Mouse (Mus musculus): ENCODE data around the gene Tppp3. TPM values are rescaled to one million over a fixed set of nuclear protein-coding genes. Genes with fewer than 3 reads are reported as not detected.

The Tppp3 gene
- total RNA-seq, 2 experiments from 2014 or later = not detected

DNA sequence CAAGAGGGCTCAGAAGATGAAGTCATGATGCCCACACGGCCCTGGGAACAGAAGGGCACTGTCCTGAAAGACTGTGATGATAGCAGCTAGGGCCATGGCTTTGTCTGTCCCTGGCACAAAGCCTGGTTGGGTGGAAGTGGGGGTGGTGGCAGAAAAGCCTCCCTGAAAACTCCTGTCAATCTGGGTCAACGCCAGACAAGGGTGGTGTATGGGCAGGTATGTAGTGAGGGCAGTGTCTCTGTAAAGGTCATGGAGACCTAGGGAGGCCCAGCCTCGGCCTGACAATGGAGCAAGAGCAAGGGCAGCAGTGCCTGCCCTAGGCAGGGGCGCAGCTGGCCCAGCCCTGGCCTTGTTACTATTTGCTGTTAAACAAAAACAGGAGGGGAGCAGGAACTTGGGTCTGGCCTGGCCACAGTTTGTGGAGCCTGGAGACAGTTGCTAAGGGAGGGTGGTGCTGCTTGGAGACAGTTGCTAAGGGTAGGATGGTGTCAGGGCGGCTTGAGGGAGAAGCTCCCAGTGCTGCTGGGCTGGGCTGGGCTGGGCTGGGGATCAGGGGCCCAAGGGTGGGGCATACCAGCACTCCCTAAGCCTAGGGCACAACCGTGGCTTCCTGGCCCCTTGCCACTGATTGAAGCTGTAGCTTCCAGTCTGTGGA is 2.2 kb downstream of the Tppp3 start:
- ATAC-seq (replicated peaks; ENCODE audit: poor library complexity, severe bottlenecking) = no peak

GRCm38 (mm10) chr8:105468002-105468720 is 3.2 kb downstream of the Tppp3 start:
- no peak for ATAC-seq (replicated peaks; ENCODE audit: poor library complexity, severe bottlenecking)

DNA sequence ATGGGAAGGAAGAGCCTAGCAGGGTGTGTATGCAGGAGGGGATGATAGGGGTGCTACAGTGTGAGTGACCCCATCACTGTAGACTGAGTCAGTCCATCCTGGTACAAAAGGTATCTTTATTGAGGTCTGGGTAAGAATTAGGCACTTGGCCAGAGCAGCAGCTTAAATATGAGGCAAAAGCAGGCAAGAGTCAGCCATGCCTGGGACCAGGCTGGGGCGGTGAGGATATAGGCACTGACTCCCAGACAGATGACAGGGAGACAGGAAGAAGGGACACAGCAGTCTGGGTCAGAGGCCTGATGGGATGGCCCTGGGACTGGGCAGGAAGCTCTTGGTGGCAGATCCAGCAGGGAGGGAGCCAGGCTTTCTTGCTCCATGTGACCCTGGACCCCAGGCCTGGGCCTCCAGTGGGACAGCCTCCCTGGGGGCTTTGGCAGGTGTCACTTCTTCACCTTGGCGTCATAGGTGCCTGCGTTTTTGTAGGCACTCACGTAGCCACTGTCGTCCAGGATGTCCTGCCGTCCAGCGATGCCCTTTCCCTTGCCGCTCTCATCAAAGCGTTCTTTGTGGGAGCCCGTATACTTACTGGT is 3.8 kb downstream of the Tppp3 start:
- no peak for ATAC-seq (replicated peaks; ENCODE audit: poor library complexity, severe bottlenecking)

DNA sequence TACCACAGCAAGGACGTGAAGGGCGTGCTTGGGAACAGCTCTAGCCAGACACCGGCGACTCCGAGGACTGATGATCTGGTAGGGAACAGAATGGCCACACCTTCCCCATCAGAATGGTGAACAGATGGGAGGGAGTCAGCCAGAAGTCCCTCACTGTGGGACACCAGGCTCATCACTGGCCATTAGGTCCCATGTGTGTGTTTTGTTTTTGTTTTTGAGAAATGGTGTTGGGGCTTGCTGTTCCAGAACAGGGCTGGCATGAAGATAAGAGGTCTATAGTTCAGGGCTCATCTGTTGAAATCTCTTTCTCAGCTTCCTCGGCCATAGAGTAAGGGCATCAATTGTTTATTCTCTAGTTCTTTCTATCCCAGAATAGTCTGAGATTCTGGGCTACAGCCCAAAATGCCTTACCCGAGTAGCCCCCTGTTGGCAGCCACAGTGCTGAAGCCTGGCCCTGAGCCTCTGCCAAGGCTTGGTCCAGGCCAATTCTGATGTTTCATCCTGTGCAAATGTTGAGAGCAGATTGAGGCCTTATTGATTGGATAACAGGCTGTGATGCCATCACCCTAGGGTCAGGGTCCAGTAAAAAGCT is 4.5 kb downstream of the Tppp3 start:
- no peak for ATAC-seq (replicated peaks; ENCODE audit: poor library complexity, severe bottlenecking)

DNA sequence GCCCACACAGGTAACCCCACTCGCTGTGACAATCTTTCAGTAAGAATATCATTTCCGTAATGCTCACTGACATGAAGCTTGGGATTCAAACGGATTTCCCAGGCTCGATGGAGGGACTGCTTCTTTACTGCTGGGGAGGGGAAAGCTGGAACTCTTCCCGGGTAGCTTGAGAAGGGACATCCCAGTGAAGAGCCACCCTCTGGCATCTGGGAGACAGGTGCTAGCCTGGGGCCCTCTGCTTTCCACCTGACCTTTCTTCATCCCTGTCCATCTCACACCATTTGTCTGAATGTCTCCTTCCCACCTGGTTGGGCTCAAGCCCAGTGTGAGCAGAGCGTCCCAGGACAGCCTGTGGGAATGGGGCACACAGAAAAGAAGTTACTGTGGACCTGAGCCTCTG is 5.1 kb downstream of the Tppp3 start:
- no peak for ATAC-seq (replicated peaks; ENCODE audit: poor library complexity, severe bottlenecking)

- no peak for ATAC-seq (replicated peaks; ENCODE audit: poor library complexity, severe bottlenecking)
Observed at GRCm38 (mm10) chr8:105464595-105464994, 6.7 kb downstream of the Tppp3 start.

DNA sequence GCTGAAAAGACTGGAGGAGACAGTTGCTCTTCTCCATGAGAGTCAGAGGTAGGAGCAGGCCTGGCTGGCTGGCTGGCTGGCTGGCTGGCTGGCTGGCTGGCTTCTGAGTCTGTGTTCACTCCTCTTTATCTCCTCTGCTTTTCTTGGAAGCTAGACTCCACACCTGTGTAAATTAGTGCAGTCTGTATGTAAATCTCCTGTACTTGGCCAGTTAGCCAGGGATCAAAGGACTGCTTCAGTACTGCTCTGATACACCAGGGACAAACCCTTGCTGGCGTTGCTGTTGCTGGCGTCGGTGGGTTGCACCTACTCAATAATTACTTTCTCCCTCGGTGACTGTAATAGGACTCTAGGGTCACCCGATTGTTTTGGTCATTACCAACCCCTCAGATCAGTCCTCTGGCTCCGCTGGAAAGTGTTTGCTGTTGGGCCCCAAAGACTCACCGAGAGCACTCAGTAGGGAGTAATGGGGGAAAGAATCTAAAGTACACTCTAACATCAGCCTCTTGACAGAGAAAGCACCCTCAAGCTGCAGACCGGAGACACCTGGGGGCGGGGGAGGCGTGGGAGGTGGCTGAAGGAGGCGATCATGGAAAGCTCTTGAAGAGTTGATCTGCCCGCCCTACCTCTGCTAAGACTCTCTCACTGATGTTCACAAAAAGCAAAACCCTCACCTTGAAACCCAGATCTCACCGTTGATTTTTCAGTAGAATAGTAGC is 10.1 kb downstream of the Tppp3 start:
- ATAC-seq (replicated peaks; ENCODE audit: poor library complexity, severe bottlenecking) = no peak

DNA sequence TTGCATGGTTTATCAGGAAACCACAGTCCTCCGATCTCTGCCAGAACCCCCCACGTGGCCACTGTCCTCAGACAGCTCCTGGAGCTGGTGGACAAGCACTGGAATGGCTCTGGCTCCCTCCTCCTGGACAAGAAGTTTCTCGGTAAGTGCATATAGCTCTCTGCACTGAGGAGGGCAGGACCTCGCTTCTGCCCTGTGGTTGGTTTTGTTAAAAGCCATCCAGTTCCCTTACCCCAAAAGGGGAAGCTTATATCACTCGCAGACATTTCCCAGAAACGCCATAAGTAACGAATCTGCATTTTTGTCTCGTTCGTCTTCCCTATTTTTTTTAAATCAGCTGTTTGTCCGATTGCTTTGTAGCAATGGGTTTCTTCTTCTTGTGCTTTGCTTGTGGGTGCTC is 16.1 kb downstream of the Tppp3 start:
- peak; percentile 85 for ATAC-seq (replicated peaks; ENCODE audit: poor library complexity, severe bottlenecking)

DNA sequence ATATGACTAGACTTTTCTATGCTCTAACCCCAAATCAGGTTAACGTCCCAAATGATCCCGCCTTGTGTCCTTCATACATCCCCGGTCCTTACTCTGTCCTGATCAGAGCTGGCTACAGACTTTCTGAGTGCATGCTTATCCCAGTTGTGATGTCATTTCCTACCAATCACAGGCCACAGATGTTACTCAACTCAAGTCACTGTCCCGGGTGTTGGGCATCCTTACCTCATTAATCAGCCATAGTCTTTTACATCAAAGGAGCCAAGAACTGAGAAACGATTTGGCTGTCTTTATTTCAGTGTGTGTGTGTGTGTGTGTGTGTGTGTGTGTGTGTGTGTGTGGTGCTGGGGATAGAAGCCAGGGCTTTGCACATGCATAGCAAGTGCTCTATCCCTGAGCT is 17.2 kb downstream of the Tppp3 start:
- peak; percentile 72 for ATAC-seq (replicated peaks; ENCODE audit: poor library complexity, severe bottlenecking)

DNA sequence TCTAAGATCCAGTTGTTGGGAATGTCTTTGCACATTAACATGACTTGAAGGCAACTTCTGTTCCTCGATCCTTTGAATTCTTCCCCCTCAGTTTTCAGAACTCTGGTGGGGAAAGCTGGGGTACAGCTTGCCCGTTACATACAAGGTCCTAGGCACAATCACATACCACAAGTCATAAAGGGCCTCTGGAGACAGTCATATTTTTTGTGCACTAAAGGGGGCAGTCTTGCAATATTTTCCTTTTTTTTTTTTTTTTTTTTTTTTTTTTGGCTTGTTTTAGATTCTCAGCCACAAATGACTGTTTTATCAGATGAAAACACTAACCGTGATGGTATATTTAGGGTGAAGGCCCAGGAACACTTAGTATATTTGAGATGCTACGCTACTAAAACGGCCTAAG is 18.0 kb downstream of the Tppp3 start:
- ATAC-seq (replicated peaks; ENCODE audit: poor library complexity, severe bottlenecking) = peak; percentile 38; the same call in 1 of the 2 replicates

DNA sequence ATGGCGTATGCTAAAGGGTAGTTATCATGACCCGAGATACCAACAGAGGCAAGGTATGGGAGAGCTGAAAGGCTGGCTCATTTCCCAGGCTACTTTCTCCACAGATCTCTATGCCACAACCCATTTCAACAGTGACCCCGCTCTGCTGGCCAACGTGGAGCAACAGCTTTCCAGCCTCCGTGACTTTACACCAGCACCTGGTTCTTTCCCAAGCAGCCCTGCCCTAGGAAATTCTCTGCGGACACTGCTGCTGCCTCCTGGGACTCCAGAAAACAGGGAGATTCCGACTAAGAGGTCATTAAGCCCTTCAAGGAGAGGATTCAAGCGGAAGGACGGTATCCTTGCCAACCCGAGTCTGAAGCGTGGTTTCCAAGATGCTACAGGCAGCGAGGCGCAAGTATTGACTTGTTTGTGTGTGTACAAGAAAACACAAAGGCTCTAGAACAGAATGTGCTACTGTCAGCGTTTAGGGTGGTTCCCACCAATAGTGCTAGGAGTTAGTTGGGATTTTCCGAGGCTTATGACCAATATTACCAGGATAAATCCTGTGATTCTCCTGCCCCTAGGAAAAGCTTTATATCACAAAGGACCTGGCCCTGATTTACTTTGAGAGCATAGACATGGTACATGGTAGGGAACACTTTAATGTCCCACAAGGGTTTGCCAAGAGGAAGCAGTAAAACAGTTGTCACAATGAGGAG is 19.3 kb downstream of the Tppp3 start:
- no peak for ATAC-seq (replicated peaks; ENCODE audit: poor library complexity, severe bottlenecking)

GRCm38 (mm10) chr8:105450977-105451376 is 20.3 kb downstream of the Tppp3 start:
- ATAC-seq (replicated peaks; ENCODE audit: poor library complexity, severe bottlenecking) = no peak

DNA sequence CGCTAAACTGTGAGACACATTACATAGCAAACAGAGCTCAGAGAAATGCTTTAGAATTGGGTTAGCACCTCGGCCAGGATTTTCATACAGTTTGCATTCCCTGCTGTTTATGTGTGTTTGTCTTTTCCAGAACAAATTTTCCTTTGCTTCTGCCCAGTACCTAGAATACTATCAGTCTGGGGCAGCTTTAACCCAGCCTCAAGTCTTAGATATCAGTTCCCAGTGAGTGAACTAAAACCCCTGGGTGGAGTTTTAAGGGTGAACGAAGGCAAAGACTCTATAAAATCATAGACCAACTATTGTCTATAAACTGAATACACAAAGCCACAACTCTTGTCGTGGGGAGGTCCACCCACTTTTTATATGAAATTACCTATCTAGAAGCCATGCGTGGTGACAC is 22.7 kb downstream of the Tppp3 start:
- no peak for ATAC-seq (replicated peaks; ENCODE audit: poor library complexity, severe bottlenecking)

DNA sequence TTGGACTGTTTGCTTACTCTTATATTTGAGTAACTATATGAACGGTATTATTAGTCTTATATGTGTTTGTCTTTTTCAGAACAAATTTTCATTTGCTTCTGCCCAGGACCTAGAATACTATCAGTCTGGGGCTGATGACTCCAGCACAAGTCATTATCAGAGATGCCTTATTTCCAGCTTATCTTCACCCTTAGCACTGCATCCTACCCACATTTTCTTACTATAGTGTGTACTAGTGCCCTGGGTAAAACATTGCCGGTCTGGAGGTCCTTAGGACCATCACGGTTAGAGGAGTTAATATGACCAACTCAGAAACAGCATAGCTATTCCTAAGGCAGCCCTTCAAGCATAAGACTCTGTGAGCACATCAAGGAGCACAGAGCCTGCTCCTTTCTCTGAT is 23.1 kb downstream of the Tppp3 start:
- ATAC-seq (replicated peaks; ENCODE audit: poor library complexity, severe bottlenecking) = no peak

- ATAC-seq (replicated peaks; ENCODE audit: poor library complexity, severe bottlenecking) = no peak
Observed at GRCm38 (mm10) chr8:105446127-105446552, 25.2 kb downstream of the Tppp3 start.

DNA sequence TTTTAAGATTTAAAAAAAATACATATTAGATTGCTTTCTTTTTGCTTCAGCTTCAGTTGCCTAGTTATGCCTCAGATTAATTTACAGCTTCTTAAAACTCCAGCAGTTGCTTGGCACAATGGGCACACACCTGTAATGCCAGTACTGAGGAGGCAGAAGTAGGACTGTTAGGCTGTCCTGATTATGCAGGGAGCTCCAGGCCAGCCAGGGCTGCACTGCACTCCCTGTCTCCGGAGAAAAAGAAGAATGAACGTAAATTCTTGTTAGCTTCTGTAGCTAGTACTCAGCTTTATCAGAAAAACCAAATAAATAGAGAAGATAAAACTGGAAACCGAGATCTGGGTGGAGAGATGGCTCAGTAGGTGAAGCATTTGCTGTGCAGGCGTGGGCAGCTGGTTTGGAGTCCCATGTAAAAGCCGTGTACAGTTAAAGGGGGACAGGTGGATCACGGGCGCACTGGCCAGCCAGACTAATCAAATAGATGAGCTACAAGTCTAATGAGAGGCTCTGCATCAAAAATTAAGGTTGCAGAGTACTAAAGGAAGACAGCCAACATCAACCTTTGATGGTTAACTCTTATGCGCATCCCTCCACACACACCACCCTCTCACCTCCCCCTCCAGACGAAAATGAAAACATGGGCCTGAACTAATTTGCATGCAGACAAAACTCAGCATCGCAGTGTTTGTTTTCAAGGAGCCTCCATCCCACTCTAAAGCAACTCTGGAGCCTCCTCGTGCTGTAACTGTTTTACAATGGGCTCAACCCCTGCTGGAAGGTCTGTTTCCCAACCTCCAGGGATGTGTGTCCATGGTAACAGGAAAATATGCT is 25.8 kb downstream of the Tppp3 start:
- ATAC-seq (replicated peaks; ENCODE audit: poor library complexity, severe bottlenecking) = no peak

- no peak for ATAC-seq (replicated peaks; ENCODE audit: poor library complexity, severe bottlenecking)
Observed at GRCm38 (mm10) chr8:105442661-105443060, 28.7 kb downstream of the Tppp3 start.

DNA sequence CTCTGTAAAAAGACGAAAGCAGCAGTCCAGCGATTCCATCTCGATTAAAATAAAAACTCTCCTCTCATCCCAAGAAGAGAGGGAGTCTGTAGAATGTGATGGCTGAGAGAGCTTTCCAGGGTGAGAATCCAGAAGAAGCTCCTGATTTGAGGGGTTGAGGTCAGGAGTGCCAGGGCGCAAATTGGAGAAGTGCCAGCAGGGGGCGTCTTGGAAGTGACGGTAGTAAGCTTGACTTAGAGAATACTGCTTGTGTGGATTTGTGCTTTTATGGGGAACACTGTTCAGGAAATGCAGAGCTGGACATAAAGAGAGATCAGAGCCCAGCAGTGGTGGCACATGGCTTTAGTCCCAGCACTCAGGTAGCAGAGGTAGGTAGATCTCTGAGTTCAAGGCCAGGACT is 29.9 kb downstream of the Tppp3 start:
- ATAC-seq (replicated peaks; ENCODE audit: poor library complexity, severe bottlenecking) = peak; percentile 61

- ATAC-seq (replicated peaks; ENCODE audit: poor library complexity, severe bottlenecking) = peak; percentile 68
Observed at GRCm38 (mm10) chr8:105438865-105439264, 32.5 kb downstream of the Tppp3 start.

Data from granulocyte monocyte progenitor cell, adult 5-6 weeks (primary cell).